Mouse (Mus musculus) forebrain, embryonic 13.5 days (tissue): ENCODE measurements around the gene Zfp385c. TPM values are rescaled to one million over a fixed set of nuclear protein-coding genes. Genes with fewer than 3 reads are reported as not detected.
A peak's percentile ranks its signal among the peaks of the same experiment; 100 is the strongest.

Source experiments
- ATAC-seq: fragments of 200-750 bp; cut with Nextera tagmentation; 2 replicates; pipeline ENCODE4 v1.8.0; 2017
- H3K27ac ChIP-seq: fragments of 300-500 bp; sonication (generic); 2 replicates; pipeline ENCODE4 v1.5.1; 2015; ENCODE audit warnings: inconsistent platforms, mild to moderate bottlenecking, moderate library complexity
- H3K27me3 ChIP-seq: fragments of 300-500 bp; sonication (generic); 2 replicates; pipeline ENCODE4 v1.6.1; 2015; ENCODE audit warnings: mild to moderate bottlenecking, inconsistent platforms
- H3K36me3 ChIP-seq: fragments of 300-500 bp; sonication (generic); 2 replicates; pipeline ENCODE4 v1.6.1; 2015; ENCODE audit warnings: mild to moderate bottlenecking, inconsistent platforms; ENCODE audit not compliant: poor library complexity, severe bottlenecking
- H3K4me1 ChIP-seq: fragments of 300-500 bp; sonication (generic); 2 replicates; pipeline ENCODE4 v1.6.1; 2015; ENCODE audit warnings: inconsistent platforms
- H3K4me2 ChIP-seq: fragments of 300-500 bp; sonication (generic); 2 replicates; pipeline ENCODE4 v1.6.1; 2015; ENCODE audit warnings: inconsistent platforms, mild to moderate bottlenecking, moderate library complexity
- H3K4me3 ChIP-seq: fragments of 300-500 bp; sonication (generic); 2 replicates; pipeline ENCODE4 v1.5.1; 2015; ENCODE audit warnings: mild to moderate bottlenecking, inconsistent platforms
- H3K9ac ChIP-seq: fragments of 300-500 bp; sonication (generic); 2 replicates; pipeline ENCODE4 v1.6.1; 2015; ENCODE audit warnings: mild to moderate bottlenecking, inconsistent platforms
- H3K9me3 ChIP-seq: fragments of 300-500 bp; sonication (generic); replicated peaks from 2 replicates; pipeline ENCODE4 v1.6.1; 2016; ENCODE audit warnings: inconsistent platforms
- WGBS: fragments of 180-500 bp; shearing (Covaris S2); methylation state at CpG from one replicate; pipeline ENCODE4 v1.1.7; 2015; 5-methylcytosine and 5-hydroxymethylcytosine counted together
- polyA plus RNA-seq: library from polyadenylated mRNA; unstranded; fragments of >200 nt; fragmentation: Nextera tagmentation; extraction: Ambion mirVana; gene quantifications from 2 replicates; pipeline ENCODE4 v1.2.1, GENCODE M21; 2015

Gene Zfp385c
- polyA plus RNA-seq, result 0.18 and 0.48 TPM in 2 replicates

GRCm38 (mm10) chr11:100692164-100692616 is at the start of gene Zfp385c:
Gene Zfp385c, minus strand, starts transcription at chr11:100692455.
- H3K36me3 ChIP-seq, result no peaks in the 10 kb centered on the region
- H3K9me3 ChIP-seq, result no peaks in the 10 kb centered on the region
- H3K9ac ChIP-seq, result peak within 1 kb of the TSS; percentile 43
- peak within 1 kb of the TSS; percentile 27 for H3K4me3 ChIP-seq
- H3K27ac ChIP-seq, result no peak within 1 kb of the TSS
- 2% methylated on average over 23 of the region's 23 CpGs for WGBS
- peak within 1 kb of the TSS; percentile 56 for H3K4me2 ChIP-seq
- peaks cover 31% of the 10 kb centered on the region for H3K27me3 ChIP-seq
- no peak for ATAC-seq
- peaks cover 10% of the 10 kb centered on the region for H3K4me1 ChIP-seq

- no peaks in the 10 kb centered on the region for H3K36me3 ChIP-seq
- peaks cover 18% of the 10 kb centered on the region for H3K4me1 ChIP-seq
- no peak overlapping the region for H3K4me3 ChIP-seq
- H3K9ac ChIP-seq, result no peak overlapping the region
- 81% methylated on average over 6 of the region's 6 CpGs for WGBS
- H3K4me2 ChIP-seq, result no peak overlapping the region
- H3K27me3 ChIP-seq, result no peaks in the 10 kb centered on the region
- H3K27ac ChIP-seq, result no peak overlapping the region
- no peaks in the 10 kb centered on the region for H3K9me3 ChIP-seq
- no peak for ATAC-seq
Measured at GRCm38 (mm10) chr11:100741348-100741747, 49.1 kb upstream of the Zfp385c start.

GRCm38 (mm10) chr11:100738749-100739148 is 46.5 kb upstream of the Zfp385c start:
- 12% methylated on average over 5 of the region's 5 CpGs for WGBS
- H3K4me3 ChIP-seq, result peak overlapping the region; percentile 78
- no peak for ATAC-seq
- peaks cover 28% of the 10 kb centered on the region for H3K4me1 ChIP-seq
- no peaks in the 10 kb centered on the region for H3K27me3 ChIP-seq
- H3K27ac ChIP-seq, result no peak overlapping the region
- peaks cover 5% of the 10 kb centered on the region; the same call in 1 of the 2 replicates for H3K36me3 ChIP-seq
- H3K9ac ChIP-seq, result peak overlapping the region; percentile 68
- H3K4me2 ChIP-seq, result peak overlapping the region; percentile 64
- no peaks in the 10 kb centered on the region for H3K9me3 ChIP-seq

- Histone ChIP-seq H3K36me3 (peaks cover 11% of the 10 kb centered on the region; the same call in 1 of the 2 replicates), H3K9me3 (no peaks in the 10 kb centered on the region), H3K27me3 (no peaks in the 10 kb centered on the region), H3K4me3 (peak within 1 kb of the TSS; percentile 78), H3K9ac (peak within 1 kb of the TSS; percentile 85), H3K4me1 (peaks cover 28% of the 10 kb centered on the region), H3K4me2 (peak within 1 kb of the TSS; percentile 90), H3K27ac (peak within 1 kb of the TSS; percentile 57; the same call in 1 of the 2 replicates)
- ATAC-seq, result peak; percentile 99
- under 1% methylated on average over 39 of the region's 39 CpGs for WGBS
Measured at GRCm38 (mm10) chr11:100738066-100738604, 45.9 kb upstream of the Zfp385c start, which contains the start of gene Rab5c. Gene Rab5c, minus strand, starts transcription at chr11:100738215.

GRCm38 (mm10) chr11:100737105-100737733 is 45.0 kb upstream of the Zfp385c start:
- WGBS, result 1% methylated on average over 13 of the region's 13 CpGs
- H3K9me3 ChIP-seq, result no peaks in the 10 kb centered on the region
- H3K27ac ChIP-seq, result no peak overlapping the region
- H3K27me3 ChIP-seq, result no peaks in the 10 kb centered on the region
- H3K4me1 ChIP-seq, result peaks cover 28% of the 10 kb centered on the region
- peak overlapping the region; percentile 85 for H3K9ac ChIP-seq
- H3K4me3 ChIP-seq, result peak overlapping the region; percentile 78
- peaks cover 19% of the 10 kb centered on the region; the same call in 1 of the 2 replicates for H3K36me3 ChIP-seq
- peak overlapping the region; percentile 90 for H3K4me2 ChIP-seq
- ATAC-seq, result no peak

GRCm38 (mm10) chr11:100736746-100737080 is 44.5 kb upstream of the Zfp385c start:
- ATAC-seq, result no peak
- H3K27ac ChIP-seq, result no peak overlapping the region
- peak overlapping the region; percentile 78 for H3K4me3 ChIP-seq
- H3K9ac ChIP-seq, result peak overlapping the region; percentile 85
- H3K4me2 ChIP-seq, result peak overlapping the region; percentile 90
- no peaks in the 10 kb centered on the region for H3K27me3 ChIP-seq
- H3K36me3 ChIP-seq, result peaks cover 20% of the 10 kb centered on the region; the same call in 1 of the 2 replicates
- H3K9me3 ChIP-seq, result no peaks in the 10 kb centered on the region
- 88% methylated on average over 4 of the region's 4 CpGs for WGBS
- peaks cover 28% of the 10 kb centered on the region for H3K4me1 ChIP-seq

GRCm38 (mm10) chr11:100735954-100736745 is 43.9 kb upstream of the Zfp385c start:
- Histone ChIP-seq H3K4me3 (no peak overlapping the region), H3K27ac (no peak overlapping the region), H3K9me3 (no peaks in the 10 kb centered on the region), H3K9ac (peak overlapping the region; percentile 85; the same call in 1 of the 2 replicates), H3K36me3 (peaks cover 20% of the 10 kb centered on the region; the same call in 1 of the 2 replicates), H3K4me2 (peak overlapping the region; percentile 90; the same call in 1 of the 2 replicates), H3K4me1 (peaks cover 28% of the 10 kb centered on the region), H3K27me3 (no peaks in the 10 kb centered on the region)
- WGBS, result 81% methylated on average over 14 of the region's 14 CpGs
- no peak for ATAC-seq

GRCm38 (mm10) chr11:100735134-100735865 is 43.0 kb upstream of the Zfp385c start:
- Histone ChIP-seq H3K27me3 (no peaks in the 10 kb centered on the region), H3K9me3 (no peaks in the 10 kb centered on the region), H3K4me2 (no peak overlapping the region), H3K4me3 (no peak overlapping the region), H3K27ac (no peak overlapping the region), H3K9ac (no peak overlapping the region), H3K36me3 (peaks cover 20% of the 10 kb centered on the region; the same call in 1 of the 2 replicates), H3K4me1 (peaks cover 28% of the 10 kb centered on the region)
- no peak for ATAC-seq
- 93% methylated on average over 9 of the region's 9 CpGs for WGBS

GRCm38 (mm10) chr11:100730477-100731205 is 38.4 kb upstream of the Zfp385c start:
- peaks cover 23% of the 10 kb centered on the region; the same call in 1 of the 2 replicates for H3K36me3 ChIP-seq
- no peak overlapping the region for H3K27ac ChIP-seq
- no peaks in the 10 kb centered on the region for H3K9me3 ChIP-seq
- ATAC-seq, result no peak
- no peaks in the 10 kb centered on the region for H3K27me3 ChIP-seq
- H3K4me2 ChIP-seq, result no peak overlapping the region
- no peak overlapping the region for H3K4me3 ChIP-seq
- H3K4me1 ChIP-seq, result peaks cover 3% of the 10 kb centered on the region; the same call in 1 of the 2 replicates
- 89% methylated on average over 6 of the region's 6 CpGs for WGBS
- H3K9ac ChIP-seq, result no peak overlapping the region

- Histone ChIP-seq H3K4me2 (no peak overlapping the region), H3K27me3 (no peaks in the 10 kb centered on the region), H3K9me3 (no peaks in the 10 kb centered on the region), H3K4me3 (no peak overlapping the region), H3K27ac (no peak overlapping the region), H3K4me1 (no peaks in the 10 kb centered on the region), H3K9ac (no peak overlapping the region), H3K36me3 (peaks cover 23% of the 10 kb centered on the region; the same call in 1 of the 2 replicates)
- no peak for ATAC-seq
- 89% methylated on average over 4 of the region's 4 CpGs for WGBS
Measured at GRCm38 (mm10) chr11:100729976-100730375, 37.7 kb upstream of the Zfp385c start.

- no peak overlapping the region for H3K4me3 ChIP-seq
- no peak overlapping the region for H3K9ac ChIP-seq
- H3K9me3 ChIP-seq, result no peaks in the 10 kb centered on the region
- H3K4me2 ChIP-seq, result no peak overlapping the region
- no peak overlapping the region for H3K27ac ChIP-seq
- H3K36me3 ChIP-seq, result peaks cover 20% of the 10 kb centered on the region; the same call in 1 of the 2 replicates
- no peak for ATAC-seq
- H3K27me3 ChIP-seq, result no peaks in the 10 kb centered on the region
- no peaks in the 10 kb centered on the region for H3K4me1 ChIP-seq
- WGBS, result 86% methylated on average over 6 of the region's 6 CpGs
Measured at GRCm38 (mm10) chr11:100728601-100729000, 36.3 kb upstream of the Zfp385c start.
